14 mouse cellular contexts compared by ENCODE assay signal in genomic region chr9:115933243-115933964, GRCm38 (mm10). TPM values are rescaled to one million over a fixed set of nuclear protein-coding genes. Genes with fewer than 3 reads are reported as not detected.
DNase-seq lines count a peak whose midpoint lies in the region; ATAC-seq and TF ChIP-seq lines count a peak whose summit lies in the region.
"Had no signal": no experiment of that assay in that cellular context is flagged by ENCODE, and none has a peak within 500 bp of the region (broad histone marks: within the 10 kb centered on the region; RNA-seq: fewer than 3 reads in every experiment).

No protein-coding gene starts in this region.

- peak overlapping the region; percentile 36; the same call in 1 of the 2 replicates for H3K27ac ChIP-seq in hindbrain, postnatal 0 days
- H3K27ac ChIP-seq in neural tube, embryonic 14.5 days (ENCODE audit: low read depth, low read length) = peak overlapping the region; percentile 12; the same call in 1 of the 2 replicates
- H3K27ac ChIP-seq: embryonic facial prominence, embryonic 15.5 days; kidney, embryonic 15.5 days; macrophage had no signal

- 38% methylated on average over 7 of the region's 7 CpGs for WGBS in hindbrain, postnatal 0 days
- 14% methylated on average over 7 of the region's 7 CpGs for WGBS in neural tube, embryonic 14.5 days

- DNase-seq in adrenal gland, adult 2 months = peak; percentile 29
- DNase-seq in adrenal gland, postnatal 4 days (ENCODE audit: low spot score in 2 of 2) = no peak
- DNase-seq in layer of hippocampus, postnatal 10 days (ENCODE audit: low spot score in 2 of 2) = peak; percentile 28 to 47
- no peak for DNase-seq in layer of hippocampus, postnatal 25 days (ENCODE audit: extremely low spot score in 1 of 2, low spot score in 1 of 2)
- peak; percentile 26 for DNase-seq in hindbrain, postnatal 0 days (ENCODE audit: low spot score)
- no peak for DNase-seq in gastrocnemius, adult 8-10 months (ENCODE audit: low spot score in 2 of 2)
- DNase-seq: cerebellum, postnatal 36 days; forebrain, postnatal 0 days; liver, postnatal 0 days had no signal

- ATAC-seq in hindbrain, postnatal 0 days = no peak
- peak; percentile 72; the same call in 1 of the 2 replicates for ATAC-seq in neural tube, embryonic 14.5 days (ENCODE audit: low read depth)
- no peak for ATAC-seq in monocyte, adult 5-6 weeks (replicated peaks; ENCODE audit: insufficient number of reproducible peaks, low FRiP score, low TSS enrichment, poor library complexity, severe bottlenecking)
- ATAC-seq: forebrain, postnatal 0 days; liver, postnatal 0 days had no signal

- H3K4me2 ChIP-seq in hindbrain, postnatal 0 days (ENCODE audit: low read depth, low read length) = no peak overlapping the region
- no peak overlapping the region for H3K4me2 ChIP-seq in neural tube, embryonic 14.5 days (ENCODE audit: low read depth, low read length)
- H3K4me2 ChIP-seq: embryonic facial prominence, embryonic 15.5 days; kidney, embryonic 15.5 days had no signal

- no peaks in the 10 kb centered on the region for H3K36me3 ChIP-seq in hindbrain, postnatal 0 days (ENCODE audit: insufficient read depth, low read length)
- H3K36me3 ChIP-seq in neural tube, embryonic 14.5 days (ENCODE audit: control insufficient read depth, insufficient read depth, low read length) = no peaks in the 10 kb centered on the region
- H3K36me3 ChIP-seq: embryonic facial prominence, embryonic 15.5 days; kidney, embryonic 15.5 days had no signal

- no peaks in the 10 kb centered on the region for H3K4me1 ChIP-seq in hindbrain, postnatal 0 days (ENCODE audit: insufficient read depth, low read length)
- 0 out of 2 replicates have a peak, but pooled peaks cover 8% of the 10 kb centered on the region for H3K4me1 ChIP-seq in neural tube, embryonic 14.5 days (ENCODE audit: control insufficient read depth, insufficient read depth, low read length)
- H3K4me1 ChIP-seq: kidney, embryonic 15.5 days had no signal

- H3K4me3 ChIP-seq in hindbrain, postnatal 0 days (ENCODE audit: low read length) = no peak overlapping the region
- no peak overlapping the region for H3K4me3 ChIP-seq in neural tube, embryonic 14.5 days (ENCODE audit: low read depth, low read length)
- H3K4me3 ChIP-seq: embryonic facial prominence, embryonic 15.5 days; kidney, embryonic 15.5 days had no signal

- TF ChIP-seq CTCF in hindbrain, postnatal 0 days (IDR thresholded peaks at IDR 0.05; ENCODE audit: low read depth) = no peak

- H3K9ac ChIP-seq in hindbrain, postnatal 0 days (replicated peaks; ENCODE audit: low read length) = no peak overlapping the region
- no peak overlapping the region for H3K9ac ChIP-seq in neural tube, embryonic 14.5 days (replicated peaks; ENCODE audit: low read depth, low read length)
- H3K9ac ChIP-seq: embryonic facial prominence, embryonic 15.5 days; forebrain, postnatal 0 days; kidney, embryonic 15.5 days; liver, postnatal 0 days had no signal

- H3K27me3 ChIP-seq in hindbrain, postnatal 0 days (ENCODE audit: insufficient read depth, low read length) = no peaks in the 10 kb centered on the region
- no peaks in the 10 kb centered on the region for H3K27me3 ChIP-seq in neural tube, embryonic 14.5 days (ENCODE audit: control insufficient read depth, insufficient read depth, low read length)
- H3K27me3 ChIP-seq: embryonic facial prominence, embryonic 15.5 days; kidney, embryonic 15.5 days had no signal

- no peaks in the 10 kb centered on the region for H3K9me3 ChIP-seq in hindbrain, postnatal 0 days (ENCODE audit: low read length)
- H3K9me3 ChIP-seq in neural tube, embryonic 14.5 days (ENCODE audit: control insufficient read depth, low read length) = no peaks in the 10 kb centered on the region
- H3K9me3 ChIP-seq: embryonic facial prominence, embryonic 15.5 days; kidney, embryonic 15.5 days had no signal

RNA-seq across cellular contexts. Expression of gene Gadl1, which starts 24.1 kb away (rescaled TPM):
- under 1 TPM in 1 of 2 experiments, not detected in 1; 0.29 TPM for total RNA-seq in adrenal gland, adult 2 months (2021)
- polyA plus RNA-seq in adrenal gland, adult 2 months (2012; rRNA removed) = 0.02 TPM in 1 of 2 replicates, not detected in the other
- under 1 TPM; 0.45 to 0.82 TPM for total RNA-seq in adrenal gland, postnatal 4 days (2021)
- under 1 TPM; 0.54 to 0.57 TPM for total RNA-seq in layer of hippocampus, postnatal 10 days (2021)
- total RNA-seq in layer of hippocampus, postnatal 25 days (2021) = under 1 TPM; 0.28 to 0.32 TPM
- not detected in 2 replicates for total RNA-seq in hindbrain, postnatal 0 days (2014; rRNA removed)
- polyA plus RNA-seq in hindbrain, postnatal 0 days (2015; fragmentation: Nextera tagmentation; extraction: Ambion mirVana) = 0.24 and 0.25 TPM in 2 replicates
- polyA plus RNA-seq in neural tube, embryonic 14.5 days (2014; fragmentation: Nextera tagmentation; extraction: Ambion mirVana) = 0.30 and 0.36 TPM in 2 replicates
- total RNA-seq in gastrocnemius, adult 8-10 months (2022) = 1 to 10 TPM; 1.6 to 6.2 (median 4.0) TPM
- not detected in 3 replicates for total RNA-seq in monocyte, adult 5-6 weeks (2017)
- polyA plus RNA-seq: macrophage had no signal

Comparison
In these comparisons a context has a peak if more than half of its experiments do, and no peak if none do; other contexts are left out.
1. DNase-seq: peak in adrenal gland, adult 2 months (single experiment), layer of hippocampus, postnatal 10 days (2 of 2) and hindbrain, postnatal 0 days (single experiment); none in adrenal gland, postnatal 4 days (0 of 2), layer of hippocampus, postnatal 25 days (0 of 2) and gastrocnemius, adult 8-10 months (0 of 2).